Mouse (Mus musculus) urinary bladder, postnatal 10 days (tissue): Measurements from ENCODE around the gene Mark1.

Source experiments
- DNase-seq: peaks from one replicate; pipeline ENCODE4 v3.0.0; 2022; ENCODE audit warnings: low spot score

Mark1 gene

GRCm38 (mm10) chr1:184886160-184886559 lies 113.2 kb downstream of the Mark1 start:
- no peak for DNase-seq

DNA sequence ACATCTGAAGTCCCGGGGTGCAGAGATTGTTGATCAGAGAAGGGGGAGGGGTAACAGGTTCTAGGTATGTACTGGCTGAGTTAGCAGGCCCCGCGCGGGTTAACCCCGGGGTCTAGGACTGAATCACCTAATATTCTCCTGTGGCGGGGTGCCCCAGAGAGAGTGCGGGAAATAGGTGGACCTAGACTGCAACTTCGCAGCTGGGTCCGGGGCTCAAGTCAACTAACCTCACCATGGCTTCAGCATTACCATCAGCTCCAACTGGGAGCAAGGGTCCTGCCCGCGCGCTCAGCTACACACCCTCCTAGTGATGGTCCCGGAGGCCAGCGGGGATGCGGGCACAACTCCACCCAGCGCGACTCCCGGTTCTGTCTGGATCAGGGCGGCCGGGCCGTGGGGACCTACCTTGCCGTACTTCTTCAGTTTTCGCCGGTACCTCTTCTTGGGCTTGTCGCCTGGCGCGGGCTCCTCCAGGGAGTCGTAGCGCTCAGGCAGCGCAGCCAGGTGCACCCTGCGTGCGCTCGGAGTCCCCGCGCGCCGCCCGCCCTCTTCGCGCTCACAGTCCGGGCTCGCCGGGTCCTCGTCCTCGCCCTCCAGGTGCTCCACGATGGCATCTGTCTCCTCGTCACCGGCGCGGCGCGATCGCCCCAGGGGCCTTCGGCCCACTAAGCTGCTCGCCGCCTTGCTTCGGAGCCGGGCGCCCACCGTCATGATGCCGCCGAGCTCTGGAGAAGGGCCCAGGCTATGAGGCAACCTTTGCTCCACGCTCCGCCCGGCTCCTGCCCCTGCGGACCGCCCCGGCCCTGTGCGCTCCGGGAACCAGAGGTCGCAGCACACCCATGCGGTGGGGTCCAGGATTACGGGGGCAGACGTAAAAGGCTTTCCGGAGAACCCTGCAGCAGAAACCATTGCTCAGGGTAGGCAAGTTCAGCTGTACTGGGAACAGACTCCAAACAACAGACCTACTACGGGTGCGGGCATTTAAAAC lies 116.8 kb downstream of the Mark1 start, which contains the start of gene C130074G19Rik:
C130074G19Rik (minus strand) TSS at position 938 of the 988 bp plus-strand sequence.
- DNase-seq, result no peak

DNA sequence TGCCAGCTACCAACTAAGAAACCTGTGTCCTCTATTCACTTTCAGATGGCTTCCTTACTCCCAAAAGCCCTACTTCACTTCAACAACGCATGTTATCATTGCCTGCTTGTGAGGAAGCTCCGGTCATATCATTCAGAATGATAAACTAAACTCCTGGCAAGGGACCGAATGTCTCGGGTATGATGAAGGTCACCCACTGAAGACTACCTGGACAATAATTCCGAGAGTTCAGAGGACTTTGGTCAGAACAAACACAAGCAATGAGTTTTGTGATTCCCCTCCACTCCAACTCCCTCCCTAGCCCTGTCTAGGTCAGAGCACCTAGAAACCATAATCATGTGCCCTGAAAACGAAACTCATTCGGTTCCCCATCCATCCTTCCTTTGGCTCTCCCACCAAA lies 117.5 kb downstream of the Mark1 start:
- DNase-seq, result no peak

- no peak for DNase-seq
These were observed 118.2 kb downstream of the Mark1 start for GRCm38 (mm10) chr1:184881211-184881610.

DNA sequence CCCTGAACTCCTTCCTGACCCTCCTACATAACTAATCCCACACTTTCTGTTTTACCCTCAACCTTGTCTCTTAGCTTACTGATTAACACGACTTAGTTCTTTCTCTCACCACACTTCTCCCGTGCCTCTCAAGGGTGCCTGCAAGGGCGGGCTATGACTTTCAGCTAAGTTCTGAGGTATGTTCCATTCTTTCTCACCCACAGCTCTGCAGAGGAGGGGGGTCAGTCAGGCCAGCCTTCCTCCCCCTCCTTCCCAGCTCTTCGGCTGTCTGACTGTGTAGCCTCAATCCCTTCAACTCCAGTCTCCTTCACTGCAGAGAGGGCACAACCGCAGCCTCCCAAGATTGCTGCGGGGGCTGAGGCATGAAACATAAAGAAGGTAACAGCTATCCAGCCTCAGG lies 120.5 kb downstream of the Mark1 start:
- no peak for DNase-seq

DNA sequence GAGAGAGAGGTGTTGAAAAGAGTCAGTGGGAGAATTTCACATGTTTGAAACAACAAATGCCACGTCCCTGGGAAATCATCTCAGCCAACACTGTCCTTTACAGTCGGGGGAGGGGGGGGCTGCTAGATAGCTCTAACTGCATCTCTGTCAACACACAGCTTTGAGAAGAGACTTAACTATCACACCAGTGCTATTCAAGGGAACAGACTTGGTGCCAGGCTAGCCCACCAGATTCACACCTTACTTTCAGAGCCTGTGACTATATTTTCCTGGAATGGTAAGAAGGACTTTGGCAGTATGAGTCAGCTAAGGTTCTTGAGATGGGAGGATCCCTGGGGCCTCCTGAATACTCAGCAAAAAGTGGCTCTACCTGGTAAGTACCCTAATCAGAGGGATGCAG lies 122.1 kb downstream of the Mark1 start:
- DNase-seq, result no peak

DNA sequence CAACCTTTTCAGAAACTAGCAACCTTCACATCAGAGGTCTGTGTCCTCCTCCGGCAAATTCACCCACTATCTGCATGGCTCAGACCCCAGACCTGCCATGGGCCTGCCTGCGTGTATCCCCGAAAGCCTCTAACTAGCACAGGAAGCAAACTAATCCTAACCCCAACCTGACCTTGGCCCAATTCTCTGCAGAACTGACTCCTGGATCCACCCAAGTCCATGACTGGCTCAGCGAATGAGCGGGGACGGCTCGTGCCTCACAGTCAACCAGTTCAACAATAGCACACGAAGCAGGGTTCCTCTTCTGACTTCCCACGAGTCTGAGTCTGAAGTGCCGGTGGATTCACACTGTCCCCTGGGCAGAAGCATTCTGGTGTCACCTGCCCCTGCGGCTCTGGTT lies 125.5 kb downstream of the Mark1 start:
- no peak for DNase-seq

- DNase-seq, result no peak
These were observed 127.1 kb downstream of the Mark1 start for GRCm38 (mm10) chr1:184872069-184872819.

DNA sequence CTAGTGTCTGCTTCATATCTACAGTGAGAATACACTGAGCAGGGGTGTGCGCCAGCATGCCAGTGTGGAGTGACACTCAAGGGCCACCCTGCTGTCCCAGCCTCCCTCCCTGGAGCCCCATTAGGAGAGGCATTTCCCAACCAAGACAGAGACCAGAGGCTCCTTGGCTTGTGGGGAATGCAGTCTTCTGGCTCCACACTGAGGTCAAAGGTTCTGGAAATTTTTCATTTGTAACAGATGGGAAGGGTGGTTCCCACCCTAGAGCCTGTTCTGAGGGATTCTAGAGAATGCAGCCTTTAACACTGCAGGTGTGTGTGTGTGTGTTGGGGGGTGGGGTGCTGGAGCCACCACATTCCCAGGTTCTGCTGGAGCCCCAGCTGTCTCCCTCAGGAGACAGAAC lies 127.9 kb downstream of the Mark1 start:
- DNase-seq, result no peak

- DNase-seq, result no peak
These were observed 128.6 kb downstream of the Mark1 start for GRCm38 (mm10) chr1:184870646-184871385.

DNA sequence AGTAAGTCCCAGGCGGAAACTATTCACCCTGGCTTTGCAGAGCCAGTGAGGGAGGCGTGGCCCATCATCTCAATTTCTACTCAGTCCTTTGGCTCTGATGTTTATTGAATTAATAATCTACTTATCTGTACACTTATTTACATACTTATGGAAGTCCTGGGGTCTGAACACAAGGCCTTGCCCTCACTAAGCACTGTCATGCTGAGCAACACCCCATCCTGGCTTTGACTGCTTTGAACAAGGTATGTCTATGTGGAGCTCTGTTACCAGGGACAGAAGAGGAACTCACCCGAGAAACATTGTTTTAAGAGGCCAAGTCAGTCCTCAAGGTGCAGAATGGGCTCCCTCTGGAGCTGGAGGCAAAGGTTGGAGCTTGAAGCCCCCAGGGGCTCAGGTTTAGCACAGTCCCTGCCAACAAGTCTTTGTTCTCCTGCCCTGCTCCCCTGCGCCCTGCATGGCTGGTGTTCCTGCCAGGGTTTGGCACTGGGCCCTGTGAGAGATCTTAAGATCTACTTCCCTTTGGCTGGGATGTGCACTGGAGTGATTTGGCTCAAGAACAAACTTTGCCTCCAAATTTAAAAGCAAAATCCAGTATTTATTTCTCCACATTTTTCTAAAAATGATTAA lies 129.3 kb downstream of the Mark1 start:
- DNase-seq, result no peak

DNA sequence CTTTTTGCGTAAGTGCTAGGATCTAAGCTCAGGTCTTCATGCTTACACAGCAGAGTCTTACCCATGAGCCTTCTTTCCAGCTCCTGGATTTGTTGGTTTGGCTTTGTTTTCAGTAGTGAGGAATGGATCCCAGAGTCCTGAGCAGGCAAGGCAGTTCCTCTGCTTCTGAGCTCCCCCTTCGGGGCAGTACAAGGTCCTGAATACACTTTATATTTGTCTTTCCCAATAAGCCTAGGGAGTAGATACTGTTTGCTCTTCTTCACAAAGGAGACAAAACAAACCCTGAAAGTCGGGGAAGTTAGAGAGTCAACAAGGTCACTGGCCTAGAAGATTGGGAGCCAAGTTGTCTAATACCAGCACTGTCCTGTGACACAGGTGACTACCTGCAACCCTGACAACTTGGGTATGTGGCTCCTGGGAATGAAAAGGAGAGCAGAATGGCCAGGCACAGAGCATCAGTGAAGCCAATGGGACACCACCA lies 131.7 kb downstream of the Mark1 start:
- DNase-seq, result no peak

DNA sequence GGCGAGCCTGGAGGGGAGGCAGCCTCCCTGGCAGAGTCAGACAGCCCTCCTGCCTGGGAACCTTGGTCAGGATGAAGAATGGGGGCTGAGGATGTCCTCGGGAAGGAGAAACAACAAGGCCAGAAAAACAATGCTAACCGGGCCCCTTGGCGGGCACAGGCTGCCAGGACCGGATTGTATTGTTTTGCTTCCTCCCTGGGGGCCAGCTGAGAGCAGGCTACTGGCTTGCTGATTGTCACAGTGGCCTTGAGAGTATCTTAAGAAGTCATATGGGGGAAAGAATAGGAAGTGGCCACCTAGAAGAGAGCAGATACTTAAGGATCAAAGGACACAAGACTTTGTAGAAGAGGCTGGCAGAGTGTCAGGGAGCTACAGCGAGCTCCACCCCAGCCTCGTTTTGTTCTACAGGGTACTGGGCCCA lies 135.0 kb downstream of the Mark1 start:
- DNase-seq, result no peak

DNA sequence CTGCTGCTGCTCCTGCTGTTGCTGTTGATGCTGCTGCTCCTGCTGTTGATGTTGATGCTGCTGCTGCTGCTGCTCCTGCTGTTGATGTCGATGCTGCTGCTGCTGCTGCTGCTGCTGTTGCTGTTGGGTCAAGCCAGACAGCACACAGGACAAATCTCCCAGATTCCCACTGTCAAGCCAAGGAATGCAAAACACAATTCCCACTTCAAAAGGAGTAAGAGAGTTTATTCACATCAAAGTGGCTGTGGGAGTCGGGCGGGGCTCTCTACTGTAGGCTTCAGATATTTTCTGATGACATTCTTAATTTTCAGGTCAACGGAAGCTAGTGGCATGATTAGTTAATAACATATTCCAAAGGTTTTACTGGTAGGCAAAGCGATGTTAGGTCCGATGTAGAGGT lies 136.7 kb downstream of the Mark1 start:
- DNase-seq, result no peak

- no peak for DNase-seq
These were observed 137.8 kb downstream of the Mark1 start for GRCm38 (mm10) chr1:184861551-184861950.

- no peak for DNase-seq
These were observed 139.1 kb downstream of the Mark1 start for GRCm38 (mm10) chr1:184860276-184860675.

DNA sequence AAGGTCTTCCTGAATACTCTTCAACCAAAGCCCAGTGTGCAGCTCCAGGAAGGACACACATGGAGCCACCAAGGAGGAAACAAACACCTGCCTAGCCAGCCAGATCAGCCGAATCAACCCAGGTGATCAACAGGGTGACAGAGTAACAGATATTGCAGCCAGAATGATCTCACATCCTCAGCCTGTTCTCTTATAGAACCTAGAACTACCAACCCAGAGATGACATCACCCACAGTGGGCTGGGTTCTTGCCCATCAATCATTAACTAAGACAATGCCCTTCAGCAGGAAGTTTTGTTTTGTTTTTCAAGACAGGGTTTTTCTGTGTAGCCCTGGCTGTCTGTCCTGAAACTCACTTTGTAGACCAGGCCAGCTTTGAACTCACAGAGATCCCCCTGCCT lies 141.1 kb downstream of the Mark1 start:
- no peak for DNase-seq

- no peak for DNase-seq
These were observed 142.2 kb downstream of the Mark1 start for GRCm38 (mm10) chr1:184857216-184857615.

DNA sequence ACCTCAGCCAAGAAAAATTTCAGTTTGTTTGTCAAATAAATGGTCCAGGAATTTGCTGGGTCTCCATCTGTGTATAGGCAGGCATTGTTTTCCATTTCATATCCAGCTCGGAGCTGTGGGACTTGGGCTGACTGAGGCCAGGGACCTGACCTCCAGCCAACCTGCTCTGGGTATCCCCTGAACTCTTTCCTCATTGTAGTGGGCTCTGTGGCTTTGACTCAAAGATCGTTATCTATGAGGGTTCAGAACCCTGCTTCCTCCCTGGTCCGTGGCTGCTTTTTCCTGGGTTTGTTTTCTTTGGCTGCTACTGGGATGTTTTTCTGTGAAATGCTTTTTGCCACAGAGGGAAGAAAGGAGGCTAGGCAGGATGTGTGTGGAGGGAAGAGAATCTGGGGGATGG lies 145.4 kb downstream of the Mark1 start:
- DNase-seq, result no peak

- DNase-seq, result no peak
These were observed 146.0 kb downstream of the Mark1 start for GRCm38 (mm10) chr1:184853339-184853738.

GRCm38 (mm10) chr1:184851741-184852618 lies 147.4 kb downstream of the Mark1 start:
- DNase-seq, result no peak
